ENCODE assay signal across 18 mouse cellular contexts in genomic region chr10:64641093-64641492, GRCm38 (mm10).
"Had no signal": no experiment of that assay in that cellular context is flagged by ENCODE, and none has a peak within 500 bp of the region (broad histone marks: within the 10 kb centered on the region; RNA-seq: fewer than 3 reads in every experiment).

No protein-coding gene starts in this region.

- ATAC-seq: hindbrain, postnatal 0 days; intestine, embryonic 16.5 days had no signal

- H3K4me1 ChIP-seq: heart, embryonic 13.5 days; heart, embryonic 15.5 days; hindbrain, embryonic 15.5 days; limb, embryonic 15.5 days had no signal

- H3K4me2 ChIP-seq: heart, embryonic 11.5 days; heart, embryonic 13.5 days; heart, embryonic 15.5 days; hindbrain, embryonic 13.5 days; hindbrain, embryonic 15.5 days; limb, embryonic 15.5 days had no signal

- H3K36me3 ChIP-seq: heart, embryonic 13.5 days; heart, embryonic 15.5 days; hindbrain, embryonic 13.5 days; hindbrain, embryonic 15.5 days; limb, embryonic 13.5 days; limb, embryonic 15.5 days had no signal

- DNase-seq: gastrocnemius, postnatal 14 days; gastrocnemius, postnatal 36 days; heart, adult 11 months; heart, adult 2 months; heart, postnatal 14 days; heart, postnatal 36 days; layer of hippocampus, adult 9-11 months; layer of hippocampus, postnatal 36 days had no signal

- H3K27ac ChIP-seq: heart, adult 2 months; heart, embryonic 13.5 days; heart, embryonic 15.5 days; hindbrain, embryonic 13.5 days; hindbrain, embryonic 15.5 days; hindbrain, postnatal 0 days; kidney, postnatal 0 days; limb, embryonic 13.5 days; limb, embryonic 15.5 days had no signal

- H3K4me3 ChIP-seq: heart, adult 2 months; heart, embryonic 13.5 days; heart, embryonic 15.5 days; hindbrain, embryonic 13.5 days; hindbrain, embryonic 15.5 days; limb, embryonic 13.5 days; limb, embryonic 15.5 days had no signal

- H3K9me3 ChIP-seq: heart, embryonic 13.5 days; heart, embryonic 15.5 days; hindbrain, embryonic 13.5 days; hindbrain, embryonic 15.5 days; limb, embryonic 13.5 days; limb, embryonic 15.5 days had no signal

- H3K9ac ChIP-seq: heart, embryonic 13.5 days; heart, embryonic 15.5 days; hindbrain, embryonic 13.5 days; hindbrain, embryonic 15.5 days; limb, embryonic 13.5 days; limb, embryonic 15.5 days had no signal

- H3K27me3 ChIP-seq: heart, embryonic 13.5 days; heart, embryonic 15.5 days; hindbrain, embryonic 13.5 days; hindbrain, embryonic 15.5 days; limb, embryonic 13.5 days; limb, embryonic 15.5 days had no signal
